Mouse (Mus musculus) bone marrow macrophage, adult 2 months (primary cell): ENCODE data around the gene Maml2. TPM values are rescaled to one million over a fixed set of nuclear protein-coding genes. Genes with fewer than 3 reads are reported as not detected.

Experiments used
- H3K27ac ChIP-seq: 2 replicates; pipeline ENCODE4 v1.5.1; 2012; ENCODE audit warnings: low read depth, low read length; ENCODE audit not compliant: insufficient read depth
- H3K4me1 ChIP-seq: 2 replicates; pipeline ENCODE4 v1.6.1; 2012; ENCODE audit warnings: low read length; ENCODE audit not compliant: control insufficient read depth, insufficient read depth
- H3K4me3 ChIP-seq: 2 replicates; pipeline ENCODE4 v1.5.1; 2012; ENCODE audit warnings: mild to moderate bottlenecking, low read length, moderate library complexity; ENCODE audit not compliant: insufficient read depth
- CTCF ChIP-seq: IDR thresholded peaks from 2 replicates; pipeline ENCODE4 v1.5.1; 2012; ENCODE audit warnings: low read depth, mild to moderate bottlenecking, low read length, moderate library complexity
- POLR2A ChIP-seq: IDR thresholded peaks from 2 replicates; pipeline ENCODE4 v1.6.1; 2012; ENCODE audit warnings: mild to moderate bottlenecking, low read depth, low read length, borderline replicate concordance
- polyA plus RNA-seq: library from polyadenylated mRNA; stranded (reverse); fragments of >200 nt; gene quantifications from 2 replicates; pipeline ENCODE4 v1.2.4, GENCODE M21; 2012; ENCODE audit not compliant: missing spikeins, insufficient read depth, insufficient read length

Gene Maml2
- polyA plus RNA-seq, 1 experiment, result 9.3 TPM

- no peak overlapping the region for H3K4me3 ChIP-seq
- H3K4me1 ChIP-seq, result peaks cover 6% of the 10 kb centered on the region
- no peak overlapping the region for H3K27ac ChIP-seq
- no peak for TF ChIP-seq POLR2A
- TF ChIP-seq CTCF, result no peak
These were observed 163.2 kb downstream of the Maml2 start for GRCm38 (mm10) chr9:13460926-13461325.

GRCm38 (mm10) chr9:13465358-13466020 is 167.7 kb downstream of the Maml2 start:
- Histone ChIP-seq H3K4me3 (no peak overlapping the region), H3K4me1 (peaks cover 35% of the 10 kb centered on the region), H3K27ac (no peak overlapping the region)
- no peak for TF ChIP-seq CTCF
- no peak for TF ChIP-seq POLR2A

DNA sequence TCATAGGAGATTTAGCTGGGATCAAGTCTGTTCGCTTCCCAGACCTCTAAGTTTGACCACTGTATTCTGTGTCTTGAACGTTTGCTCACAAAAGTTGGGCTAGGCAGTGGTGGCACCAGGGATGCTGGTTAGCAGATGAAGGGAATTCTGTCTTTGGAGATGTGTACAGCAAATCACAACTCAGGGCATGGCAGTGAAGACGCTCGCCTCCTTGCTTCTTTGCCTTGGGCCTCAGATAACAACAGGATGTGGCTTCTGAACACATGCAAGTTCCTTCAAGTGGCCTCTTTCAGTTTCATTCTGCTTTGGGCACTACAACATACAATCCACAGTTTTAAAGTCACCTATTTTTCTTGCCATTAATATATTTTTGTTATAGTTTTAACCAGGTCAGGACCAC is 168.6 kb downstream of the Maml2 start:
- Histone ChIP-seq H3K4me3 (no peak overlapping the region), H3K4me1 (peaks cover 37% of the 10 kb centered on the region), H3K27ac (peak overlapping the region; percentile 27)
- no peak for TF ChIP-seq CTCF
- no peak for TF ChIP-seq POLR2A

GRCm38 (mm10) chr9:13466816-13467215 is 169.1 kb downstream of the Maml2 start:
- peaks cover 37% of the 10 kb centered on the region for H3K4me1 ChIP-seq

DNA sequence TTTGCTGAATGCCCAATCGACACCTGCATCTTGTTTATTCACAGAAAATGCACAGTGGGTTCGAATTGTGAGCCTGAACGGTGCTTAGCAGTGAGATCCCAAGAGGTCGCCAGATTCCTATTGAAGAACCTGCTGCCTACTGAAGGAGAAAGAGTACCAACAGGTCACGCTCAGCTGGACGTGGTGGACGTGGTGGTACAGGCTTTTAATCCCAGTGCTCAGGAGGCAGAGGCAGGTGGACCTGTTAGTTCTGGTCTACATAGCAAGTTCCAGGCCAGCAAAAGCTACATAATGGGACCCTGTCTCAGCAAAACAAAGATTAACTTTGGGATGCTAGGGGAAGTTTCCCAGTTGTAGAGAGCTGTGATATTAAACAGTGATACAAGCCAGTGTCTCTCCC is 170.0 kb downstream of the Maml2 start:
- Histone ChIP-seq H3K4me3 (no peak overlapping the region), H3K27ac (no peak overlapping the region), H3K4me1 (peaks cover 37% of the 10 kb centered on the region)
- TF ChIP-seq POLR2A (no peak), CTCF (no peak)

More at GRCm38 (mm10) chr9:13466816-13467215, 169.1 kb downstream of the Maml2 start:
- TF ChIP-seq CTCF (no peak), POLR2A (no peak)
- Histone ChIP-seq H3K4me3 (no peak overlapping the region), H3K27ac (no peak overlapping the region)

- H3K4me1 ChIP-seq, result peaks cover 38% of the 10 kb centered on the region
- TF ChIP-seq POLR2A, result no peak
- no peak for TF ChIP-seq CTCF
- no peak overlapping the region for H3K4me3 ChIP-seq
- no peak overlapping the region for H3K27ac ChIP-seq
These were observed 171.0 kb downstream of the Maml2 start for GRCm38 (mm10) chr9:13468778-13469177.

GRCm38 (mm10) chr9:13470013-13470412 is 172.3 kb downstream of the Maml2 start:
- no peak for TF ChIP-seq POLR2A
- TF ChIP-seq CTCF, result no peak
- Histone ChIP-seq H3K4me3 (no peak overlapping the region), H3K4me1 (peaks cover 43% of the 10 kb centered on the region), H3K27ac (no peak overlapping the region)

GRCm38 (mm10) chr9:13474951-13475350 is 177.2 kb downstream of the Maml2 start:
- TF ChIP-seq CTCF (no peak), POLR2A (no peak)
- Histone ChIP-seq H3K27ac (no peak overlapping the region), H3K4me3 (no peak overlapping the region)

DNA sequence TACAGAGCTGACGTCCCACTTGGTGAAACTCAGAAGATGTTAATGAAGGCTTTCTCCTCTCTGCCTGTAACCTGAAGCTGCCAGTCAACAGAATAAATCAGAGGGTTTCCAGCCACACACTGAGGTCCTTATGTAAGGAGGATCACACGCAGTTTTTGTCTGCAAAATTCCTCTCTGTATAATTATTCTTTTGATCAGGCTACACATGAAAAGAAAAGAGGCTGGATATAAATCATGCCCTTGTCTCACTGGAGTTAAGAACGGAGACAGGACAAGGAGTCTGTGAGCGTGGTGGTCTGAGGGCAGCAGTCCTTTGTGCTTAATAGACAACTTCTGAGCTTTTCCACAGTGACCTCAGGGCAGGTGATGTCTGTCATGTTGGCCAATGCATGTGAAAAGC is 181.5 kb downstream of the Maml2 start:
- Histone ChIP-seq H3K4me1 (peaks cover 2% of the 10 kb centered on the region; the same call in 1 of the 2 replicates), H3K4me3 (no peak overlapping the region), H3K27ac (no peak overlapping the region)
- TF ChIP-seq POLR2A (no peak), CTCF (no peak)

More at GRCm38 (mm10) chr9:13474951-13475350, 177.2 kb downstream of the Maml2 start:
- H3K4me1 ChIP-seq, result peaks cover 11% of the 10 kb centered on the region

DNA sequence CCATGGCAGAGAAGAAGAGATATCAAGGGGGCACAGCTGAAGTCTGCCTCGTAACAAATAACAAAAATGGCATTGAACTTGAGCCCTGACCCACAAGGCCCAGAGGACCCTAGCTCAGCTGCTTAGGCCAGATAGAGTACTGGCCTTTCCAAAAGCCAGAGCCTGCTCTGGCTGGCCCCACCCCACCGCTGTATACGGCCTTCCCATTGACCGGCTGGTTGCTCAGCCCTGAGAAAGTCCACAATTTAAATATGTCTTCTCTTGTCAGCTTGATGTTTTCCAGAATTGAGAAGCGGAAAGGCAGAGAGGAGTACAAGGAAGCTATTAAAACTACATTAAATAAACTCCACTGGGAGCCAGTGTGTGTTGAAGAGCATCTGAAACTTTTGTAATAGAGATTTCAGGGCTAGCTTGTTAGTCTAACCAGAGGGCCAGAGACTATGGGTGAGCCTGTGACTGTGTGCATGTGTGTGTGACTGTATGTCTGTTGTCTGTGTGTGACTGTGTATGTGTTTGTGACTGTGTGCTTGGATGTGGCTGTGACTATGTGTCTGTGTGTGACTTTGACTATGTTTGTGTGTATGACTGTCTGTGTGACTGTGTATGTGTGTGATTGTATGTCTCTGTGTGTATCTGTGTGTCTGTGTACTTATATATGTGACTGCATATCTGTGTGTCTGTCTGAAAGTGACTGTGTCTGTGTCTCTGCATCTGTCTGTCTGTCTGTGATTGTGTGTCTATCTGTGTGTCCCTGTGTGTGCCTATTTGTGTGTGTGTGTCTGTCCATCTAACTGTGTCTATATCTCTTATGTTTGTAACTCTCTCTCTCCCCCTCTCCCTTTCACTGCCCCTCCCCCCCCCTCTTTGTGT is 185.7 kb downstream of the Maml2 start:
- TF ChIP-seq CTCF (no peak), POLR2A (no peak)
- H3K27ac ChIP-seq, result no peak overlapping the region
- H3K4me3 ChIP-seq, result no peak overlapping the region
- H3K4me1 ChIP-seq, result peaks cover 4% of the 10 kb centered on the region
